Mouse (Mus musculus): ENCODE data around the gene Parpbp.

The Parpbp gene

DNA sequence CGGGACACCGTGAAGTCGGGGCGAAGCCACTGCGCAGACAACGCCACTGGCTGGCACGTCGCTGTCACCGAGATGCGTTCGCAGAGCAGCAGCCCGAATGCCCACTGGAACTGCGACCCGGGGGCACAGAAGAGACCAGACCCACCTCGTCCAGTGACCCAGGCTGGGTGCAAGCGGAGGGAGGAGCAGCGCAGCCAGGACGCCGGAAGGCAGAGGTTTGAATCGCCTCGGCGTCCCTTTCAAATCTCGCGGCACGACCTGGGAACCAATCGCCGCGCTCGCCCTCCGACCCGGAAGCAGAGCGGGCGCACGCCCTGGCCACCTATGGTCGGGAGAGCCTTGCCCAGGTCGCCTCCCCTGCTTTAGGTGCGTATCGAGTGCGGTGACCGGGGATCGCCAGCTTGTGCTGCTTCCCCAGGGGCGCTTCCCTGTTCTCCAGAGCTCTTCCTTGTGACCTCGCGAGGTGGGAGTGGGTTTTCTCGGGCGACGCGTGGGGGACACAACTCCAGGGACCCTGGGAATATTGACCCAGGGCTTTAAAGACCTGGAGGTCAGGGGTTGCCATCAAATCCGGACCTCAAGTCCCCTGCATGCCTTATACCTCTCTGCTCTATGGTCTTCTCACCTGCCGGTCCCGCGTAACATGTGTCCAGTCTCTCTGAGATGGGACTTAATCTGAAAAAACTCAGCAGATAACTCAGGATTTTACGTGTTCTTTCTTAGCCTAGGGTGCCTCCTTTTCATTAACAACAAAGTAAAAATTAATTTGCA lies at the start of gene Parpbp, which contains the start of gene Nup37:
Parpbp (minus strand) TSS at position 235 of the 771 bp plus-strand sequence.
Nup37 (plus strand) TSS at position 286 of the 771 bp plus-strand sequence.
- TF ChIP-seq GATA4 (IDR thresholded peaks at IDR 0.05; ENCODE audit: insufficient replicate concordance, low read length): no peak

DNA sequence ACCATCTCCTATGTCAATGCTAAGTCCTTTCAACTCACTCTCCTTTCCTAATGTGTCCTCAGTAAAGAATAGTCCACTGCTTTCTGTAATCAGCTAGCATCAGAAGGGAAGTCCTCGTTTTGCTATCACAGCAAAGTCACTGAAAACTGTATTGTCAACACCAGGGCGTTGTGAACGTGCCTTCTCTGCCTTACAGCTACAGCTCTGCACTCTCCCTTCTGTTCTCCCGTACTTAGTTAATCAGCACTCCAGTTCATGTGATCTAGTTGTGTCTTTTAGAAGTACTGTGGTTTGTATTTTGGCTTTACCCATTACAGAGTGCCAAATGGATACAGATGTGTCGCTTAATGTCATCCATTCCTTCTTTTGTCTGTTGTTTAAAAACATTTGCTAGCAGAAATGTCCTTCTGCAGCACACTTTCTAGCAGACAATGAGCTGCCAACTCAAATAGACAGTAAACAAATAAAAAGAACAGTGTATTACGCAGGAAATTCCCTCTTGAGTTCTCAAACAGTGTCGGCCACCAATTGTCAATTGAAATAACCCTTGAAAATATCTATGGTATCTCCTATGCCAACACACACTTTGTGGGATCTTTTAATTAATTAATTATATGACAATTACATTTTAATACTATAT lies 20.8 kb upstream of the Parpbp start:
- TF ChIP-seq GATA4 (IDR thresholded peaks at IDR 0.05; ENCODE audit: insufficient replicate concordance, low read length): no peak

DNA sequence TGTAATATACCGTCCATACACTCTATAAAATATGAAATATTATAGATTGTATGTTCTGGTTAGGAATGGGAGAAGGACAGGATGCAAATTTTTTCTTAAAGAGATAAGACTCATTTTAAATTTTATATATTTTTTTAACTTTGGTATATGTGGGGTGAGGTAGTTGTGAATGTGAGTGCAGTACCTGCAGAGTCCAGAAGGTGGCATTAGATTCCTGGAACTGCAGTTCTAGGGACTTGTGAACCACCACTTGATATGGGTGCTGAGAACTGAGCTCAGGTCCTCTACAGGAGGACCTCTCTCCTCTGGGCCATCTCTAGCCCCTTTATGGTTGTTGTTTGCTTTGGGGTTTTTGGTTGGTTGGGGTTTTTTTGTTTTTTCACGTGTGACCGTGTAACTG lies 19.4 kb upstream of the Parpbp start:
- TF ChIP-seq GATA4 (IDR thresholded peaks at IDR 0.05; ENCODE audit: insufficient replicate concordance, low read length): no peak

DNA sequence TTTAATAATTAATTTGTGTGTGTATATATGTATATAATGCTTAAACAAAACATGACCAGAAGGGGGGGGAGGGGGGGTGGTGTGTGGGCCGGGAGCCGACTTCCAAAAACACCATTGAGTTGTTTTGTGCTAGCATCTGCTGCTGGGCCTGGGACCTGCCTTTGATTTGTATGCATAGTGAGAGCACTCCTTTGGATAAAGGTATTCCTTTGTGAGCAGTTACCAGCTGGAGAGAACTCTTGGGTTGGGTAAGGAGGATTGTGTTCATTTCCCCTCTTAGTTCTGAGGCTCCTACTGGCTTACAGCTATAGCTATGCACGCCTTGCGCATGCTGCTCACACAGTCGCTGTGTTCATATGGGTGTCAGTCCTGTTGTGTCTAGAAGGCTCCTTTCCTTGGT lies 15.9 kb upstream of the Parpbp start:
- no peak for TF ChIP-seq GATA4 (IDR thresholded peaks at IDR 0.05; ENCODE audit: insufficient replicate concordance, low read length)

DNA sequence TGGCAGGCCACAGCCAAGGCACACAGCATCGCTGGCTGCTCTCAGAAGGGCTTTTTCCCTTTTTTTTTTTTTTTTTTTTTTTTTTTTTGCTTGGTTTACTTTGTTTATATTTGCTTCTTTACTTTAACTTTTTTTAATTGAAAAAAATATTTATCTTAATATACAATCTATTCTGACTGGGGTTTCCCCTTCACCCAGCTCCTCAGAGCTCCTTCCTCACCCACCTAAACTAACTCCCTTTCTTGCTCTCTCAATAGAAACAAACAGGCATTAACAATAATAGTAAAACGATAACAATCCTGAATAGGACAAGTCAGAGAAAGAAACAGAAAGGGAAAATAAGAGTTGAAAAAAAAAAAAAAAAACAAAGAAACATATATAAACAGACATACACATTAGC lies 15.4 kb upstream of the Parpbp start:
- no peak for TF ChIP-seq GATA4 (IDR thresholded peaks at IDR 0.05; ENCODE audit: insufficient replicate concordance, low read length)

DNA sequence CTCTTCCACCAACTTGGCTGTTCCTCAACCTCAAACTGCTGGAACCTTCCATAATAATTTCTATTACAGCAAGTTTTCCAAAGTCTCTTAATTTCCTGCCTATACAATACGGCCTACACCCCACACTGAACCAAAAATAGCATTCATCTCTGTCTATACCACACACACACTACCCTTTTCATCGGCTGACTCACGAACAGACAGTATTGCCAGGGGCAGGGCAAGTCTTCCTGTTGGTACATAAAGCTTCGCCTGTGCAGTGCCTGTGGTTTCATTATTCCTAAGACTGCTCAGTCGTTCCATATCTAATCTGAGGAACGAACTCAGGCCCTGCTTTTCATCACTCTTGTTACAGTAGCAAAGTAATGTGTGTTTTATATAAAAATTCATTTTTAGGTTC lies 4.9 kb upstream of the Parpbp start:
- TF ChIP-seq GATA4 (IDR thresholded peaks at IDR 0.05; ENCODE audit: insufficient replicate concordance, low read length): no peak

DNA sequence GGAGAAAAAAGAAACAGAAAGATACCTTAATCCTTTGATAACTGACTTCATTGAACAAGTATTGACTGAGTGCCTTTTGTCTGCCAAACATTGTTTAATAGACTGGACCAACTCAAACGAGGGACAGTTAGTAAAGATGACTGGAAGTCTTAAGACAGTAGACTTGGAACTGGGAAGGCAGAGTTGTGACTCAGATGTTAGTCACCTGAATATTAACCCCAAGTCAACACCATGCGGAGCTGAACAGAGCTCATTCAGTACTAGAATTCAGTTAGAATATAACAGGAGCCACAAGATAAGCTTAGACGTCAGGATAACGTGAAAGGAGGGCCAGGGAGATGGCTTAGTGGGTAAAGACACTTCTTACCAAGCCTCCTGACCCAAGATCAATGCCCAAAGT lies 3.6 kb upstream of the Parpbp start:
- no peak for TF ChIP-seq GATA4 (IDR thresholded peaks at IDR 0.05; ENCODE audit: insufficient replicate concordance, low read length)

DNA sequence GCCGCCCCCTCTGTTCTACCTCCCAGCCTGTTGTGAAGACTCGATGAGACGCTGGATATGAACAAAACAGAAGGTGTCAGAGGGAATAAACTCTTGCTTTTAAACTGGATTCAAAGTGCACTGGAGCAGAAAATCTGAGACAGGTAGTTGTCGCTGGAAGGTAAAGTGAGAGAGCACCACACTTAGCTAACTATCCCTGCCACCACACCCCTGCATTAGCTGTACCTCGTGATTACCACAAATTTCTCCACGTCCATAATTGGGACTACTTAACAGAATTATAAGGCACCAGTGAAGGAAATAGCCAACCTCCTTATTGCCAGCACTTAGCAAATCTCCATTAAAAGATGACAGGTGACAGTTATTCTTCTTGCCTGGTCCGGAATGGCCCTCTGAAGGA lies 554 bp downstream of the Parpbp start:
- no peak for TF ChIP-seq GATA4 (IDR thresholded peaks at IDR 0.05; ENCODE audit: insufficient replicate concordance, low read length)

DNA sequence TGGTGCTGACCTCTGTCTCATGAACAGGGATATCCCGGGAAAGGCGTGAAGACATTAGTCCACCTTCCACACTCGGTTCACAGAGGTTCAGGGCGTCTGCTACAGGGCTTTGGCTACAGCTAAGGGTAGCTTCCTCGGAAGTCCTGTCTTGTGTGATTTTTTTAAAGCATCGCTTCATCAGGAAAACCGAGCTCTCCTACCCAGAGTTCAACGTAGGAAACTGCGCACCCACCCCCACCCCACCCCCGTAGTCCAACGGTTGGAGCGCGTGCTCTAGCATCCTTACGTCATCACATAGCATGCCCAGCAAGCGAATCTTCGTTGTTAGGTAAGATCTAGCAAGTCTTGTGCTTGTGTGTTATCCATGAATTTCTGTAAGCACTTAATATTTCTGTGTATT lies 11.1 kb downstream of the Parpbp start:
- no peak for TF ChIP-seq GATA4 (IDR thresholded peaks at IDR 0.05; ENCODE audit: insufficient replicate concordance, low read length)

DNA sequence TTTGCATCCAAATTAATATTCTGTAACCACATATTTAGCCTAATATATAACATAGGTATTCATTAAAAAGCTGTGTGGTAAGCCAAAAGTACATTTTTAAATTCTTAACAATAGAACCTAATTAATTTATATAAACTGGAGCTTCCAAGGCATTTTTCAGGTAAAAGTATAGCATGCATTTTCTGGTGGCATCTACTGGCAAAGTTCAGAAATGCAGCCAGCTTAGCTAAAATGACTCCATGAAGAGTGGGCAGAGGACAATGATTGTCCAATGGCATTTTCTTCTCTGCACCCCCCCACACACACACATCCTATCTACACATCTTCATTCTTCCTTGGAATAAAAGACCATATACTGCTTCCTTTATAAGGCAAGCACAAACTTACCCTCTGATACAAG lies 27.0 kb downstream of the Parpbp start:
- TF ChIP-seq GATA4 (IDR thresholded peaks at IDR 0.05; ENCODE audit: insufficient replicate concordance, low read length): no peak

DNA sequence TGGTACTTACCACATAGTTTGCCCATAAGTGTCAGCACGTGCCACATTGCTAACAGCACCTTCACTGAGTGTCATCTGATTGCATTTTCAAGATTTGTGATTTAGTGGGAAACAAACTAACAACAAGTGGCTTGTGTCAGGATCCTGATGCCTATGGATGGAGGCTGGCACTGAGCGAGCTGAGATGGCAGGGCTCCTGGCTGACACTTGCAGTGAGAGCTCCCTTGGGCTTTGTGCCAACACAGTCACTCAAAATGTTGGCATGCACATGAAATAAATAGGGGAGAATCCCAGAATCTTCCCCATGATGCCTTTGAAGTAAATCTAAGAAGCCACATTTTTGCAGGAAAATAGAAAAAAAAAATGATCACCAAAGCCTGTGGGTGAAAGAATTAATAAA lies 33.5 kb downstream of the Parpbp start:
- TF ChIP-seq GATA4 (IDR thresholded peaks at IDR 0.05; ENCODE audit: insufficient replicate concordance, low read length): no peak

DNA sequence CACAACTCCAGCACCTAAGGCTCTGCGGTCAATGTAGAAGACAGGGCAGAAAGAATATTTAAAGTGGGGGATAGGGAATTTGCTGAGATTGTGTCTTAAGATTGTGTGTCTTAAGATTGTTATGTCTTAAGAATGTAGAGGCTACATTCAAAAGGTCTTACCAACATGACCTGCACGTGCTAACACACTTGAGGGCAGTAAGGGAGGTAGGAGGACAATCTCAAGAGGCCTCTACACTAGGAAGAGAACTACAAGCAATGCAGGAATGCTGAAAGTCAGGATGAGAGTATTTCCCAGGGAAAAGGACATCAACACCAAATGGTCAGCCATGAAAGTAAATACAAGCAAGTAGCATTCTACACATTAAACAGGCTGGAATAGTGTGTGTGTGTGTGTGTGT lies 40.6 kb downstream of the Parpbp start:
- no peak for TF ChIP-seq GATA4 (IDR thresholded peaks at IDR 0.05; ENCODE audit: insufficient replicate concordance, low read length)

DNA sequence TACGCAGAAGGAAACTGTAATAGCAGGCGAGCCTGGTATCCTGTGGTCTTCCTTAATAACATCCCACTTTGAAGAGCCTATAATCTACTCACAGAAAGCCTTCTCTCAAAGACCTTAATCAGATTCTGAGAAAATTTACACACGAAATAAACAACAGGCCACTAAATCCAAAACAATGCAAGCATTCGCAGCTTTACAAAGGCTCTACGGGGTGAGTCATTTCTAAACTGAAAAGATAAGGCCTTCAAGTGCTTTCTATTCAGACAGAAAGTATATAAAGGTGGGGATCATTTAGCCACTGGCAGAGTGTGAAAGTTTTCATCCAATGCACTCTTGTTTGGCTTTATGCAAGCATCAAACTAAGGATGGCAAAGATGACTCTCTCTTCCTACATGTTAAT lies 56.0 kb downstream of the Parpbp start, which contains the start of gene Pmch:
Pmch (plus strand) TSS at position 301 of the 400 bp plus-strand sequence.
- no peak for TF ChIP-seq GATA4 (IDR thresholded peaks at IDR 0.05; ENCODE audit: insufficient replicate concordance, low read length)

DNA sequence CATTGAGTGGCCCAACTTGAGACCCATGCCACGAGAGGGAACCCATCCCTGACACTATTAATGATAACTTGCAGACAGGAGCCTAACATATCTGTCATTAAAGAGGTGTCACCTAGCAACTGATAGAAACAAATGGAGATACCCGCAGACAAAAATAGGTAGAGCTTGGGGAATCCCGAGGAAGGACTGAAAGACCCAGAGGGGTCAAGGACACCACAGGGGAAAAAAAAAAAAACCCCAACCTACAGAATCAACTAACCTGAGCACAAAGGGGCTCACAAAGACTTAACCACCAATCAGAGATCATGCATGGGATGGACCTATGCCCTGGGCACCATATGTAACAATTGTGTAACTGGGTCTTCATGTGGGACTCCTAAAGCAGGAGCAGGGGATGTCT lies 79.4 kb downstream of the Parpbp start:
- TF ChIP-seq GATA4 (IDR thresholded peaks at IDR 0.05; ENCODE audit: insufficient replicate concordance, low read length): no peak

DNA sequence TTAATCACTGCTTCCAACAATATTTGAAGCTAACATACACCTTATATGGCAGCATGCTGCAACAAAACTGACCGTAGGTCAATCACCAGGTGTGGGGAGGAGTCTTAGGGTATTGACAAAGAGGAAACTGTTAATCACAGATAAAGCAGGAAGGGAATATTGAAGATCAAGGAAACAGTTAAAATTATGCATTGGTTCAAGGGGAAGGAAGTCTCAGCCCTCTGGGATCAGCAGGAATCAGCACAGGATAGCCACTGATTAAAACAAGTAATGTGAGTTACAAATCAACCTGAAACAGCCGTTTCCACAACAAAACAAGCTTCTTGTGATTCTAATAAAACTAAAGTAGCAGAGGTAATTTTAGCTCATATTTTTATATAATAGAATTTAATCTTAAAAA lies 81.9 kb downstream of the Parpbp start:
- no peak for TF ChIP-seq GATA4 (IDR thresholded peaks at IDR 0.05; ENCODE audit: insufficient replicate concordance, low read length)

DNA sequence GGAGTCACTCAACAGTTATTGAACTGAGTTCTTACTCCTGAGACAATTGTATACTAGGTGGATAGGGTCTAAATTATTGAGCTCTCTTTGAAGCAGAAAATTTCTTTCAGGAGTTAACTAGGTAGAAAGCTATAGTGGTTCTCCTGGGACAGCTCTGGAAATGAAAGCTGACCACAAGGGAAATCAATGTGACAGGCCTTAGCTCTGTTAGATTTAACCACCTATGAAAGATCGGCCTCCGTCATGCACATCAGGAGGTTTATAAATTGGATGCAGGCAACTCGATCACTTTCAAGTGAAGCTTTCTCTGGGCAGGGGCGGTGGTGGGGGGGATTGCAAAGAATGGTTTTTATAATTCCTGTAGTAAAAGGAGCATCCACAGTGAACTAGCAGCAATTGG lies 83.3 kb downstream of the Parpbp start:
- no peak for TF ChIP-seq GATA4 (IDR thresholded peaks at IDR 0.05; ENCODE audit: insufficient replicate concordance, low read length)
